Mouse (Mus musculus): Measurements from ENCODE around the gene Mex3b.

The Mex3b gene

GRCm38 (mm10) chr7:82867271-82868121, at the start of gene Mex3b:
Gene Mex3b, plus strand, starts transcription at chr7:82867333.
- peak; percentile 26 to 45 for DNase-seq (ENCODE audit: low spot score in 2 of 2)

- no peak for DNase-seq (ENCODE audit: low spot score in 2 of 2)
Observed at GRCm38 (mm10) chr7:82819541-82819940, 47.6 kb upstream of the Mex3b start.

DNA sequence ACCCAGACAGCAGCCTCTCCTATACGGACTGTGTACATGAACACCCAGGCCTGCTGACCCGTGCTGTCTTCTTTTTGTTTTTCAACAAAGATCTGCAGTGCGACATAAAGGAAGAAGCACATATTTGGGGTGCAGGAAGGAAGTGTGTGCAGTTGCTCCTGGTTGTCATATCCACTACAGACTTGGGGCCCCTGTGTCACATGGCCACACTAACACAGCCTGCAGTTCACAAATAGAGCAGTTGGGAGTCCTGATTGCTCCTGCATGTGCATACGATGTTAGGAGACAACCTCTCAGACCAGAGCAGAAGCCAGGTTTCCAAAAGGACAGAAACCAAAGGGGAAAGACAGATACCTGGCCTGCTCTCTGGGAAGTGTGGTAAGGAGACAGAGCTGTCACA, 46.5 kb upstream of the Mex3b start:
- DNase-seq (ENCODE audit: low spot score in 2 of 2) = no peak

DNA sequence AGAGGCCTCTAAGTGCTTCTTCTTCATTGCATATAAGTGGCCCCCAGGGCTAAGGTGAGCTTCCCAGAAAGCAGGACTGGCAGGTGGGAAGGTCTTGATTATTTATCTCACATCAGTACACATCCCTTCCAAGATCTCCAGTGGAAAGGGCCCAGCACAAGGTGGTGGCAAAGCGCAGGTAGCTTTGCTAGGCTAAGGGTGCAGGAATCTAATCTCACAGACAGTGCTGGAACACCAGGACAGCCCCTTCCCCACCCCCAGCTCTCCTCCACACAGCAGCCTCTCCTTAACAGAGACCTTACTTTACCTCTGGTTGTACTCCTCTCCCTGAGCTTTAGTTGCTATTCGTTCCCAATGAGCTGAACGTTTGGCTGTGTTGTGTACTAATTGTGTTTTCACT, 45.6 kb upstream of the Mex3b start:
- no peak for DNase-seq (ENCODE audit: low spot score in 2 of 2)

DNA sequence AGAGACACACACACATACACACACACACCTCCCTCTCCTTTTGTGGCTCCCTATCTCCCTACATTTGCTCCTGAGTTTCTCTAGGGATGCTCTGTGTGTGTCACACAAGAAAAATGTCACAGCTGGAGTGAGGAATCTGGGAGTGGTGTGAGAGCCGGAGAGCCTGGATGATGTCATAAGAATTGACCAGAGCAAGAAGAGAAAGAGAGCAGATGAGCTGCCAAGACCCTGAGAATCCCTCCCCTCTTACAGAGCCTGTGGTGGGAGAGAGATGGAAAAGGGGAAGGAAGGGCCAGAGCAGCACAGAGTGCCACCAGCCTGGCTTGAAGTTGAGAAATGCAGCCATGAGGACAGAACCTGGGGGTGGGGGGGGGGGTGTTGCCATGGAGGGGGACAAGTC, 44.6 kb upstream of the Mex3b start:
- DNase-seq (ENCODE audit: low spot score in 2 of 2) = no peak

DNA sequence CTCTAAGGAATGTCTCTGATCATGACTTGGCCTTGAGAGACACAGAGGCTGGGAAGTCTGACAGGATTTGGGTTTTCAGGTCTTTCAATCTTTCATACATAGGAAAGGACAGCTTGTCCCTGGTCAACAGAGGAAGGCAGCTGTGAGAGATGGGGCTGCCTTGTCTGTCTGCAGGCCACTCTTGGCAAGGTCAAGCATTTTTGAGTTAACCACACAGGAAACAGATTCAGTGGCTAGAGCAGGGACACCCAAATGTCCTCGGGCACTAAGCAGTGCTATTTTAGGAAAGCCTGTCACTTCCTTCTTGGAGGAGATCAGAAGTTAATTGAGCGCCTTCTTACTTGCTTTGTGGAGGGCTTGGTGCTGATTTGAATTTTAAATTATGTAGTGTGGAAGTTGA, 38.9 kb upstream of the Mex3b start:
- DNase-seq (ENCODE audit: low spot score in 2 of 2) = peak; percentile 3 to 41

DNA sequence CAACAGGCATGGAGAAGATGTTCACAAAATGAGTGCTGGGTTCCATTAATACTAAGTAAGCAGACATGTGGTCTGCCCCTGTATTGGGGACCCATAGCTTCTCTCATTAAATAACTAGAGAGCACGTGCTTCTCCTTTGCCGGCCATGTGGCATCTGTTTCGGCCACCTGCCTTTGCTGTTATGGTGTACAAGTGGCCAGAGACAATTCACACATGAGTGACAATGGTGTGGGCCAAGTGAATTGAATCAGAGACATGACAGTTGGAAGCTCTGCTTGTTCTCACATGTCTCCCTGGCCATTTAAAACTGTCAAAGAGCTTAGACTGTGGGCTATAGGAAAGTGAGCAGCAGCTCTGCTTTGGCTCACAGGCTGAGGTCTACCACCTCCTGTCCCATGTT, 37.6 kb upstream of the Mex3b start:
- DNase-seq (ENCODE audit: low spot score in 2 of 2) = no peak

- DNase-seq (ENCODE audit: low spot score in 2 of 2) = no peak
Observed at GRCm38 (mm10) chr7:82834471-82834870, 32.7 kb upstream of the Mex3b start.

DNA sequence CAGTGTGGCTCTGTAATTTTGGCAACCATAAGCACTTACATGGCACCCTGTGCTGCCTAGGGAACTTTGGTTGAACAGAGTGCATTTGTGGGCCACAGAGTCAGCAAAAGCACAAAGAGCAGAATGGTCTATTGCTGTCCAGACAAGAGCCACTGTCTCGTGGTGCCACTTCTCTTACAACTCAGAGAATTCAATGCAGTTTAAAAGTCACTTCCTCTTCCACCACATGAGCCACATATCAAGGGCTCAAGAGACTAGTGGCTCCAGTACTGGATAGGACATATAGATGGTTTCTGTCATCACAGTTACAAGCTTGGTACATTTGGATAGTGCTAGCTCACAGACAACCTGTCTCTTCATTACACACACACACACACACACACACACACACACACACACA, 28.7 kb upstream of the Mex3b start:
- DNase-seq (ENCODE audit: low spot score in 2 of 2) = no peak

GRCm38 (mm10) chr7:82838965-82839675, 28.0 kb upstream of the Mex3b start:
- no peak for DNase-seq (ENCODE audit: low spot score in 2 of 2)

GRCm38 (mm10) chr7:82842222-82842920, 24.8 kb upstream of the Mex3b start:
- no peak for DNase-seq (ENCODE audit: low spot score in 2 of 2)

GRCm38 (mm10) chr7:82850756-82851155, 16.4 kb upstream of the Mex3b start:
- DNase-seq (ENCODE audit: low spot score in 2 of 2) = peak in 1 of 2 experiments; percentile 11

DNA sequence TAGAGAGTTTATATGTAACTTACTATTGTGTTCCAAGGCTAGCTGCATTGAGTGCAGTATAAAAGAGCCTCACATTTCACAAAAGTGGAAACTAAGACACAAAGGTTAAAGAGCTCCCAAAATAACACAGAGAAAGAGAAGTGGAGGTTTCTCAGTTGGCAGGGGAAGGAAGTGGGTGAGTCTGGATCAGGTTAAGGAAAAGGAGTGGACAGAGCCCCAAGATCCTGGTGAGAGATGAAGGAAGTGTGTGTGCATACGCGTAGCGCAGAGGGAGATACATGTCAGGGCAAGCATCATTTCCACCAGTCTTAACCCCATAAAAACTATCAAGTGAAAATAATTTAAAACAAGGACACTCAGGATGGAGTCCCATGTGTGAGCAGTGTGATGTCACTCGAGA, 15.5 kb upstream of the Mex3b start:
- no peak for DNase-seq (ENCODE audit: low spot score in 2 of 2)

- DNase-seq (ENCODE audit: low spot score in 2 of 2) = no peak
Observed at GRCm38 (mm10) chr7:82854195-82854766, 12.9 kb upstream of the Mex3b start.

GRCm38 (mm10) chr7:82858611-82859010, 8.5 kb upstream of the Mex3b start:
- DNase-seq (ENCODE audit: low spot score in 2 of 2) = no peak

DNA sequence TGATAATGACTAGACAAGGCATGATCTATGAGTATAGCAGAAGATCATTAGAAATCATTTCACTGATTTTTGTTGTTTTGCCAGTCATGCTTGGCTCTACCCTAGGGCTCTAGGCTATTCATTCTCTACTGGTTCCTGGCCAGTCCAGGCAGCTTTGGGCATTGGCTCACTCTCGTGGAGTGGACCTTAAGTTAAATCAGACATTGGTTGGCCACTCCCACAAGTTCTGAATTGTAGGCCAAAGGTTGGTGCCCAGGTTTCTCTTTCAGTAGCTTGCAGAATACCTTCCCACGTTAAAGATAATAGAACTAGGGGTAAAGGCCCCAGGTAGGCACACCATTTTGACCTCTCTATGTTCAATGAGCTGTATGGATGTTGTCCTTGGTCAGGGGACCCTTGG, 6.5 kb upstream of the Mex3b start:
- no peak for DNase-seq (ENCODE audit: low spot score in 2 of 2)

DNA sequence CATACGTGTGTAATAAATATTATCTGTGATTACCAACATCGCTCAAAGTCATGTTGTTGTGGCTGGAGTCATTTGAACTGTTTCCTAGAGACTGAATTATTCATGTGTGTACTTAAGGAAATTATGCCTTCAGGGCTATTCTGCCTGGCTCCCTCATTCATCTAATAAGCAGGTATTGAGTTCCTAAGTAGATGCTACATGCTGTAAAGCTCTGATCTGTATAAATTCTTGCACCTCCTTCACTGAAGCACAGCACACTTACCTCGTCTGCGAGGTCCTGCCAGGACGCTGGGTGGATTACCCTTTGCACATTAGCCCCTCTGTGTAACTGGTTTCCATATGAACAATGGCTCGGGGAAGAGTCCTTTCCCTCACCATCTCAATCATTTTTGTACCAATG, 3.8 kb upstream of the Mex3b start:
- no peak for DNase-seq (ENCODE audit: low spot score in 2 of 2)

- DNase-seq (ENCODE audit: low spot score in 2 of 2) = no peak
Observed at GRCm38 (mm10) chr7:82864260-82864990, 2.7 kb upstream of the Mex3b start.

DNA sequence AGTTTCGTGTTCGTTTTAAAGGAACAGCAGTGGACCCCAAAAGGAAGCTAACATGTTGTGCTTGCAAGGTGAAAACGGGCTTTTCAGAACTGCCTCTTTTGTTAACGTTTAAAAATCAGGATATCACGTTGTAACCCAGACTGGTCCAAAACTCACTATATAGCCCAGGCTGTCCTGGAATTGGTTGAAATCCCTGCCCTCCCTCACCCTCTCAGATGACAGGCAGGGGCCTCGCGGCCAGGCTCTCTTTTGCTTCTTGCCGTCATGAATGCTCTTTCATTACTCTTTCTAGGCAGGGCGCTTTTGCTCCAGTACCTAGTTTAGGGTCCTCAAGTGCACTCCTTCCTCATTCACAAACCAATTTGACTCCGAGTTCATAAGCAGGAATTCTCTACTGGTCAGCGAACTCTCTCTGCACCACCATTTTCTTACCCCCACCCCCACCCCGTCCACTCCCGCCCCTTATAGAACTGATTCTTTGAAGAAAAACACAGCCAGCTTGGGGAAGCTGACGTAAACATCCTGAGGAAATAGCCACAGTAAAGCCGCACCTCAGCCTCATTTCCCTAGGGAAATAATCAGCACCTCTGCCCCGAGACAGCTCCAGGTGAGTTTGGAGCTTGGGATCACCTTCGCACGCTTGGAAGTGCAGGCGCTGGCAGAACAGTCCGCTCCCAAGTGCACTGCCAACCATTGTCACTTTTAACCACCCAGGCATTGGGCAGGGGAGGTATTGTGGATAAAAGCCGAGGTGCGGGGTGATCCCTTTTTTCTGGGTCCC, 2.0 kb upstream of the Mex3b start:
- peak; percentile 1 to 4 for DNase-seq (ENCODE audit: low spot score in 2 of 2)

DNA sequence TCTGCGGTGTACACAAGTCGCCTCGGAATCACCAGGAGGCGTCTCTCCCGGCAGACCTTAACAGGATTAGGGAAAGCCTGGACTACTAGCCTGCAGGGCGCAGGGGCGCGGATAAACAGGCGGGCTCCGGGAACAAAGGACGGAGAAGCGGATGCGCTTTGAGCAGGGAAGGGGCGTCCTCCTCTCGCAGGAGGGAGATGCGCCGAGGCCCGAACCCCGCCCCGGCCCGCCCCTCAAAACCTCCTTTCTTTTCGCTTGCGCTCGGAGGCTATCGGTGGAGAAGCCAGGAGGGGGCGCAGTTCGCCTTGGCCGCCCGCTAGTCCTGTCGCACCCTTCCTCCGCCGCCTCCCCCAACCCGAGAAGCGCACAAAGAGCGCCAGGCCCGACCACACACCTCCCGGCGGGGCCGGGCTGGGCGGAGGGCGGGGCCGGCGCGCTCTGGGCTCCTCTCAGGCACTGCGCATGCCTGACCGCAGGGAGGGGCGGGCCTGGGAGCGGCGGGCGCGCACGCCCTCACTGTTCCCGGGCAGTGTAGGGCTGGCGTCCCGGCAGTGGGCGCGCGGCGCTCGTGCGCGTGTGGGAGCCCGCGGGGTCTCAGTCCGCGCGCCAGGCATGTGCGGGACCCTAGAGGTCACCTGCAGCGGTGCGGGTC, 1.2 kb upstream of the Mex3b start:
- DNase-seq (ENCODE audit: low spot score in 2 of 2) = peak; percentile 98

Measured in heart, adult 9 months (tissue).